Mouse (Mus musculus): ENCODE results near the gene Stk39. TPM values are rescaled to one million over a fixed set of nuclear protein-coding genes. Genes with fewer than 3 reads are reported as not detected.

The Stk39 gene
- polyA plus RNA-seq, 1 experiment = 26.3 TPM

- TF ChIP-seq POLR2A (IDR thresholded peaks at IDR 0.05; ENCODE audit: low read depth, low read length) (no peak), CTCF (IDR thresholded peaks at IDR 0.05; ENCODE audit: borderline replicate concordance, insufficient read depth, low read length) (no peak)
- Histone ChIP-seq H3K27ac (ENCODE audit: insufficient read depth, low read length) (no peak overlapping the region), H3K4me3 (ENCODE audit: insufficient read depth, low read length) (no peak overlapping the region), H3K4me1 (ENCODE audit: control insufficient read depth, insufficient read depth, low read length) (no peaks in the 10 kb centered on the region)
These were observed 165.5 kb downstream of the Stk39 start for GRCm38 (mm10) chr2:68306519-68306918.

GRCm38 (mm10) chr2:68304771-68305460, 167.2 kb downstream of the Stk39 start:
- Histone ChIP-seq H3K4me1 (ENCODE audit: control insufficient read depth, insufficient read depth, low read length) (no peaks in the 10 kb centered on the region), H3K27ac (ENCODE audit: insufficient read depth, low read length) (peak overlapping the region; percentile 68; the same call in 1 of the 2 replicates), H3K4me3 (ENCODE audit: insufficient read depth, low read length) (no peak overlapping the region)
- TF ChIP-seq CTCF (IDR thresholded peaks at IDR 0.05; ENCODE audit: borderline replicate concordance, insufficient read depth, low read length) (no peak), POLR2A (IDR thresholded peaks at IDR 0.05; ENCODE audit: low read depth, low read length) (no peak)

- H3K27ac ChIP-seq (ENCODE audit: insufficient read depth, low read length) = no peak overlapping the region
- H3K4me3 ChIP-seq (ENCODE audit: insufficient read depth, low read length) = no peak overlapping the region
- TF ChIP-seq CTCF (IDR thresholded peaks at IDR 0.05; ENCODE audit: borderline replicate concordance, insufficient read depth, low read length) = no peak
- TF ChIP-seq POLR2A (IDR thresholded peaks at IDR 0.05; ENCODE audit: low read depth, low read length) = no peak
- no peaks in the 10 kb centered on the region for H3K4me1 ChIP-seq (ENCODE audit: control insufficient read depth, insufficient read depth, low read length)
These were observed 170.1 kb downstream of the Stk39 start for GRCm38 (mm10) chr2:68301811-68302542.

- H3K27ac ChIP-seq (ENCODE audit: insufficient read depth, low read length) = no peak overlapping the region
- TF ChIP-seq CTCF (IDR thresholded peaks at IDR 0.05; ENCODE audit: borderline replicate concordance, insufficient read depth, low read length) = no peak
- no peak for TF ChIP-seq POLR2A (IDR thresholded peaks at IDR 0.05; ENCODE audit: low read depth, low read length)
- H3K4me1 ChIP-seq (ENCODE audit: control insufficient read depth, insufficient read depth, low read length) = no peaks in the 10 kb centered on the region
- H3K4me3 ChIP-seq (ENCODE audit: insufficient read depth, low read length) = no peak overlapping the region
These were observed 173.7 kb downstream of the Stk39 start for GRCm38 (mm10) chr2:68298356-68298755.

- no peak for TF ChIP-seq POLR2A (IDR thresholded peaks at IDR 0.05; ENCODE audit: low read depth, low read length)
- no peak for TF ChIP-seq CTCF (IDR thresholded peaks at IDR 0.05; ENCODE audit: borderline replicate concordance, insufficient read depth, low read length)
- Histone ChIP-seq H3K4me3 (ENCODE audit: insufficient read depth, low read length) (no peak overlapping the region), H3K4me1 (ENCODE audit: control insufficient read depth, insufficient read depth, low read length) (no peaks in the 10 kb centered on the region), H3K27ac (ENCODE audit: insufficient read depth, low read length) (no peak overlapping the region)
These were observed 174.1 kb downstream of the Stk39 start for GRCm38 (mm10) chr2:68297955-68298354.

GRCm38 (mm10) chr2:68296743-68297142, 175.3 kb downstream of the Stk39 start:
- H3K27ac ChIP-seq (ENCODE audit: insufficient read depth, low read length) = no peak overlapping the region
- TF ChIP-seq POLR2A (IDR thresholded peaks at IDR 0.05; ENCODE audit: low read depth, low read length) = no peak
- no peak for TF ChIP-seq CTCF (IDR thresholded peaks at IDR 0.05; ENCODE audit: borderline replicate concordance, insufficient read depth, low read length)
- no peaks in the 10 kb centered on the region for H3K4me1 ChIP-seq (ENCODE audit: control insufficient read depth, insufficient read depth, low read length)
- H3K4me3 ChIP-seq (ENCODE audit: insufficient read depth, low read length) = no peak overlapping the region

GRCm38 (mm10) chr2:68292539-68293320, 179.3 kb downstream of the Stk39 start:
- TF ChIP-seq POLR2A (IDR thresholded peaks at IDR 0.05; ENCODE audit: low read depth, low read length) (no peak), CTCF (IDR thresholded peaks at IDR 0.05; ENCODE audit: borderline replicate concordance, insufficient read depth, low read length) (no peak)
- H3K4me3 ChIP-seq (ENCODE audit: insufficient read depth, low read length) = no peak overlapping the region
- no peaks in the 10 kb centered on the region for H3K4me1 ChIP-seq (ENCODE audit: control insufficient read depth, insufficient read depth, low read length)
- H3K27ac ChIP-seq (ENCODE audit: insufficient read depth, low read length) = no peak overlapping the region

GRCm38 (mm10) chr2:68291895-68292294, 180.2 kb downstream of the Stk39 start:
- H3K4me3 ChIP-seq (ENCODE audit: insufficient read depth, low read length) = no peak overlapping the region
- TF ChIP-seq POLR2A (IDR thresholded peaks at IDR 0.05; ENCODE audit: low read depth, low read length) = no peak
- no peak for TF ChIP-seq CTCF (IDR thresholded peaks at IDR 0.05; ENCODE audit: borderline replicate concordance, insufficient read depth, low read length)
- H3K27ac ChIP-seq (ENCODE audit: insufficient read depth, low read length) = no peak overlapping the region
- H3K4me1 ChIP-seq (ENCODE audit: control insufficient read depth, insufficient read depth, low read length) = no peaks in the 10 kb centered on the region

- no peaks in the 10 kb centered on the region for H3K4me1 ChIP-seq (ENCODE audit: control insufficient read depth, insufficient read depth, low read length)
- H3K27ac ChIP-seq (ENCODE audit: insufficient read depth, low read length) = no peak overlapping the region
- TF ChIP-seq POLR2A (IDR thresholded peaks at IDR 0.05; ENCODE audit: low read depth, low read length) = no peak
- no peak for TF ChIP-seq CTCF (IDR thresholded peaks at IDR 0.05; ENCODE audit: borderline replicate concordance, insufficient read depth, low read length)
- no peak overlapping the region for H3K4me3 ChIP-seq (ENCODE audit: insufficient read depth, low read length)
These were observed 182.1 kb downstream of the Stk39 start for GRCm38 (mm10) chr2:68289961-68290360.
